Mouse (Mus musculus): ENCODE data around the gene Ces1g. TPM values are rescaled to one million over a fixed set of nuclear protein-coding genes. Genes with fewer than 3 reads are reported as not detected.

The Ces1g gene
- polyA plus RNA-seq (2011; ENCODE audit: insufficient read depth, insufficient read length, low read depth, missing spikeins) = not detected in 2 replicates

DNA sequence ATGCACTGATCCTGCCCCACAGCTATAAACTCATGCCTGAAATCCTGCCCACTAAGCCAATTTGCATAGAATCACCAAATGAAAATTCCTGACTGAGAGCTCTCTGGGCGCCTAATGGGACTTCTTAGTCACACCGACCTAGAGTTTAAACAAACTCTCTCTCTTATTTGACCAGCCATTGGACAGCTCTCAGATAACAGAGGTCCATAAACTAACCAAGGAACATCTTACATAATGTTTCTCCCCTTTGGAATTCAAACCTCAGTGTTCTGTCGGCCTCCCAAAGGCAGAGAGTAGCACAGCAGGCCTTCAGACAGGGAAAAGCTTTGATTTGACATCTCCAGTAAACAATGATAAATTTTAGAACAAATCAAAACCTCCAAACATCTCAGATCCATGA lies at the start of gene Ces1g:
Gene Ces1g, minus strand, starts transcription at position 102 of the 400 bp plus-strand sequence.
- Histone ChIP-seq H3K27me3 (ENCODE audit: control insufficient read depth, insufficient read depth, low read length, poor library complexity, severe bottlenecking) (no peaks in the 10 kb centered on the region), H3K9ac (ENCODE audit: low read depth, poor library complexity, severe bottlenecking) (no peak within 1 kb of the TSS), H3K27ac (ENCODE audit: insufficient read depth, low read length) (no peak within 1 kb of the TSS), H3K4me3 (ENCODE audit: low read depth, low read length) (no peak within 1 kb of the TSS), H3K9me3 (replicated peaks; ENCODE audit: control insufficient read depth, insufficient read depth, low read length, poor library complexity, severe bottlenecking) (no peaks in the 10 kb centered on the region; the same call in 1 of the 2 replicates), H3K4me1 (ENCODE audit: control insufficient read depth, insufficient read depth, low read length) (peaks cover 1% of the 10 kb centered on the region), H3K36me3 (ENCODE audit: control insufficient read depth, insufficient read depth, low read length, poor library complexity, severe bottlenecking) (no peaks in the 10 kb centered on the region)
- TF ChIP-seq EP300 (IDR thresholded peaks at IDR 0.05; ENCODE audit: insufficient read depth, low read depth, low read length) (no peak), CTCF (IDR thresholded peaks at IDR 0.05; ENCODE audit: low read depth, low read length) (no peak), POLR2A (IDR thresholded peaks at IDR 0.05; ENCODE audit: insufficient read depth, low read length) (no peak)

DNA sequence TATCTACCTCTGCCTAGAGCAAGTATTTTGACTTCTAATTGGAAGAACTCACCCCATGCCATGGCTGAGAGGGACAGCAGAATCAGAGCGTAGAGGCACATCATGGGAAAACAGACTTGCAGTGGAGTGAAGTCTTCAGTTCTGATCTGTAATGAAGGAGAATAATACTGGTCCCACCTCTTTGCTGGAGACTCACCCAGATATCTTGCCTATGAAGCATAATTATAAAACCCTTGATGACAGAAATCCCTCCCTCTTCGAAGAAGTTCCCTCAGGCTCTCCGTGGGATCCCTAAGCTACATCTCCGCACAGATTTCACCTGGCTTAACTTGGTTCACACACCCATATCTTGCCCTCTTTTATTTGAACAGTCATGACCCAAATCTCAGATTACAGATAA lies 42.5 kb upstream of the Ces1g start, which contains the start of gene Ces1h:
Gene Ces1h, minus strand, starts transcription at position 101 of the 400 bp plus-strand sequence.
- Histone ChIP-seq H3K9me3 (replicated peaks; ENCODE audit: control insufficient read depth, insufficient read depth, low read length, poor library complexity, severe bottlenecking) (peaks cover 5% of the 10 kb centered on the region; the same call in 1 of the 2 replicates), H3K36me3 (ENCODE audit: control insufficient read depth, insufficient read depth, low read length, poor library complexity, severe bottlenecking) (no peaks in the 10 kb centered on the region), H3K27me3 (ENCODE audit: control insufficient read depth, insufficient read depth, low read length, poor library complexity, severe bottlenecking) (no peaks in the 10 kb centered on the region; the same call in 1 of the 2 replicates), H3K27ac (ENCODE audit: insufficient read depth, low read length) (no peak within 1 kb of the TSS), H3K4me3 (ENCODE audit: low read depth, low read length) (no peak within 1 kb of the TSS), H3K9ac (ENCODE audit: low read depth, poor library complexity, severe bottlenecking) (no peak within 1 kb of the TSS), H3K4me1 (ENCODE audit: control insufficient read depth, insufficient read depth, low read length) (no peaks in the 10 kb centered on the region)
- TF ChIP-seq POLR2A (IDR thresholded peaks at IDR 0.05; ENCODE audit: insufficient read depth, low read length) (no peak), EP300 (IDR thresholded peaks at IDR 0.05; ENCODE audit: insufficient read depth, low read depth, low read length) (no peak), CTCF (IDR thresholded peaks at IDR 0.05; ENCODE audit: low read depth, low read length) (no peak)

DNA sequence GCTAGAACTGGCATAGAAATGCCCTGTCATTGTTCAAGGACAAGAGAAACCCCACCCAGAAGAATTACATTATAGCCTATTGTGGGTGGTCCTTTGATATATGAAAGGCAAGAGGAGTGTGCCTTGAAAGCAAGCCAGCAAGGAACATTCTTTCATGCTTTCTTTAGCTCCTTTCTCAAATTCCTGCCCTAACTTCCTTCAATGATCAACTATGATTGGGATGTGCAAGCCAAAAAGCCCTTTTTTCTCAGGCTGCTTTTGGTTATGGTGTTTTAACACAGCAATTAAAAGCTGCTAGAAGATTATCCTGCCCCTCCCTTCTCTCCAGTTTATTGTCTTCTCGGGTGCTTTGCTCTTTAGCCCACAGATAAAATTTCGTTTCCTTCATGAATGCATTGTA lies 32.4 kb upstream of the Ces1g start:
- Histone ChIP-seq H3K9me3 (replicated peaks; ENCODE audit: control insufficient read depth, insufficient read depth, low read length, poor library complexity, severe bottlenecking) (no peaks in the 10 kb centered on the region), H3K27me3 (ENCODE audit: control insufficient read depth, insufficient read depth, low read length, poor library complexity, severe bottlenecking) (no peaks in the 10 kb centered on the region), H3K36me3 (ENCODE audit: control insufficient read depth, insufficient read depth, low read length, poor library complexity, severe bottlenecking) (no peaks in the 10 kb centered on the region), H3K4me1 (ENCODE audit: control insufficient read depth, insufficient read depth, low read length) (no peaks in the 10 kb centered on the region), H3K27ac (ENCODE audit: insufficient read depth, low read length) (no peak overlapping the region), H3K4me3 (ENCODE audit: low read depth, low read length) (no peak overlapping the region), H3K9ac (ENCODE audit: low read depth, poor library complexity, severe bottlenecking) (no peak overlapping the region)
- TF ChIP-seq POLR2A (IDR thresholded peaks at IDR 0.05; ENCODE audit: insufficient read depth, low read length) (no peak), CTCF (IDR thresholded peaks at IDR 0.05; ENCODE audit: low read depth, low read length) (no peak), EP300 (IDR thresholded peaks at IDR 0.05; ENCODE audit: insufficient read depth, low read depth, low read length) (no peak)

DNA sequence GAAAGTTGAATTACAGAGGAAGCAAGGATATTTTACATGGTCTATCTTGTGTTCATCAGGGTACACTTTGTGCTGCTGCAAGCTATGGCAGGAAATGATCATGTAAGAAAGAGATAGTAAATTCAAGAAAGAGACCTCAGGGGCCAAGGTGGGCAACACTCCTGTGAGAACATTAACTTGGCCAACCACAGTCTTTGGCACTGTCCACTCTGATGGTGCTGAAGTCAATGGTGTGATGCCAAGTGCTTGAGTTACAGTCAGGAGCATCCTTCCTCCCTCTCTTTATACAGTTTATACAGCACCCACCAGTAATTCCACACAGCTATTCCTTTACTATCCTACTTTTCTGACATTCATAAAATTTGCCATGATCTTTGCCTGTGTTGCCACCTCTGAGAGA lies 23.0 kb upstream of the Ces1g start:
- Histone ChIP-seq H3K4me3 (ENCODE audit: low read depth, low read length) (no peak overlapping the region), H3K9me3 (replicated peaks; ENCODE audit: control insufficient read depth, insufficient read depth, low read length, poor library complexity, severe bottlenecking) (no peaks in the 10 kb centered on the region), H3K27me3 (ENCODE audit: control insufficient read depth, insufficient read depth, low read length, poor library complexity, severe bottlenecking) (no peaks in the 10 kb centered on the region), H3K27ac (ENCODE audit: insufficient read depth, low read length) (no peak overlapping the region), H3K9ac (ENCODE audit: low read depth, poor library complexity, severe bottlenecking) (no peak overlapping the region), H3K4me1 (ENCODE audit: control insufficient read depth, insufficient read depth, low read length) (no peaks in the 10 kb centered on the region), H3K36me3 (ENCODE audit: control insufficient read depth, insufficient read depth, low read length, poor library complexity, severe bottlenecking) (no peaks in the 10 kb centered on the region)
- TF ChIP-seq CTCF (IDR thresholded peaks at IDR 0.05; ENCODE audit: low read depth, low read length) (no peak), POLR2A (IDR thresholded peaks at IDR 0.05; ENCODE audit: insufficient read depth, low read length) (no peak), EP300 (IDR thresholded peaks at IDR 0.05; ENCODE audit: insufficient read depth, low read depth, low read length) (no peak)

DNA sequence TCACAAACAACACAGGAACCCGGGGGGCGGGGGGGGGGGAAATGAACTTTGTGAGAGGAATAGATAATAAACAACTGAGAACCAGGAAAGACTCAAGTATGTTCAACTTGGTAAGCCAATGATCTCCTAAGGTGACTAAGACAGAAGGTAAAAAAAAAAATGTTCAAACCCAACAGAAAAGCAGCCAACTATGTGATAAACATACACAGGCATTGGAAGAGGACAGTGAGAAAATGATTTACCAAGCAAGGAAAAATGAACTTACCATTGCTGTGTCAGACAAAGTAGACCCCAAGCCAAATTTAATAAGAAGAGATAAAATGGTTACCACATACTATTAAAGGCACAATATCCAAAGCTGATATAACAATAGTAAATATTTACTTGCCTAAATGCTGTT lies 2.4 kb upstream of the Ces1g start:
- H3K9me3 ChIP-seq (replicated peaks; ENCODE audit: control insufficient read depth, insufficient read depth, low read length, poor library complexity, severe bottlenecking) = no peaks in the 10 kb centered on the region; the same call in 1 of the 2 replicates
- no peaks in the 10 kb centered on the region for H3K27me3 ChIP-seq (ENCODE audit: control insufficient read depth, insufficient read depth, low read length, poor library complexity, severe bottlenecking)
- no peak overlapping the region for H3K4me3 ChIP-seq (ENCODE audit: low read depth, low read length)
- H3K36me3 ChIP-seq (ENCODE audit: control insufficient read depth, insufficient read depth, low read length, poor library complexity, severe bottlenecking) = no peaks in the 10 kb centered on the region
- H3K27ac ChIP-seq (ENCODE audit: insufficient read depth, low read length) = no peak overlapping the region
- peaks cover 1% of the 10 kb centered on the region for H3K4me1 ChIP-seq (ENCODE audit: control insufficient read depth, insufficient read depth, low read length)
- H3K9ac ChIP-seq (ENCODE audit: low read depth, poor library complexity, severe bottlenecking) = no peak overlapping the region
- no peak for TF ChIP-seq CTCF (IDR thresholded peaks at IDR 0.05; ENCODE audit: low read depth, low read length)
- no peak for TF ChIP-seq POLR2A (IDR thresholded peaks at IDR 0.05; ENCODE audit: insufficient read depth, low read length)
- TF ChIP-seq EP300 (IDR thresholded peaks at IDR 0.05; ENCODE audit: insufficient read depth, low read depth, low read length) = no peak

DNA sequence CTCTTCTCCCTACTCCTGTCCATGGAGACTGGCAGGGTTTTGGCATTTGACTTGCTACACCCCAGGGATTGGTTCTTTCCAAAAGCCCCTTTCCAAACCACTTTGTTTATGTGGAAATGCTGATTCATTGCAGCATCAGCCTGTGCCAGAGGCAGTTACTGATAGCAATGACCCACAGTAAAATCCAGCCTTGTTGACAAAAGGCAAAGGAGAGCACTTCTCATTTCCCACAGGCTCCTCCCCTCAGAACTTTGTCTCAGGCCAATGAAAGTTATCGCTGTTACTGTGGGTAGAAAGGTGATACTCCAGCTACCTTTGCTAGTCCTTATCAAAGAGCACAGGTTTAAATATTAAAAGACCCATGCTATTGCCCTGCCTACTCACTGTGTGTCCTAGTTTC lies 4.4 kb downstream of the Ces1g start:
- Histone ChIP-seq H3K36me3 (ENCODE audit: control insufficient read depth, insufficient read depth, low read length, poor library complexity, severe bottlenecking) (no peaks in the 10 kb centered on the region), H3K27ac (ENCODE audit: insufficient read depth, low read length) (no peak overlapping the region), H3K9ac (ENCODE audit: low read depth, poor library complexity, severe bottlenecking) (no peak overlapping the region), H3K4me3 (ENCODE audit: low read depth, low read length) (no peak overlapping the region), H3K27me3 (ENCODE audit: control insufficient read depth, insufficient read depth, low read length, poor library complexity, severe bottlenecking) (no peaks in the 10 kb centered on the region), H3K9me3 (replicated peaks; ENCODE audit: control insufficient read depth, insufficient read depth, low read length, poor library complexity, severe bottlenecking) (no peaks in the 10 kb centered on the region), H3K4me1 (ENCODE audit: control insufficient read depth, insufficient read depth, low read length) (peaks cover 1% of the 10 kb centered on the region)
- TF ChIP-seq POLR2A (IDR thresholded peaks at IDR 0.05; ENCODE audit: insufficient read depth, low read length) (no peak), EP300 (IDR thresholded peaks at IDR 0.05; ENCODE audit: insufficient read depth, low read depth, low read length) (no peak)
